Mouse (Mus musculus): ENCODE measurements around the gene Ucma. TPM values are rescaled to one million over a fixed set of nuclear protein-coding genes. Genes with fewer than 3 reads are reported as not detected.
"Not testable (repeated sequence)": the region's sequence is repeated elsewhere in the genome, so short reads cannot be mapped to it uniquely, and the experiment has no call there.

Gene Ucma
- under 1 TPM; 0.36 to 0.37 TPM for total RNA-seq (2021)

- intact Hi-C loops (cut with DNase I) = no loop called here
- DNase-seq = no peak
Measured at GRCm38 (mm10) chr2:4975807-4976206, at the start of gene Ucma. Gene Ucma (plus strand): TSS chr2:4976122.

GRCm38 (mm10) chr2:4927391-4927790 lies 48.5 kb upstream of the Ucma start:
- intact Hi-C loops (cut with DNase I) = no loop called here
- no peak for DNase-seq

- intact Hi-C loops (cut with DNase I) = no loop called here
- no peak for DNase-seq
Measured at GRCm38 (mm10) chr2:4929230-4929629, 46.7 kb upstream of the Ucma start.

- no peak for DNase-seq
- intact Hi-C loops (cut with DNase I) = no loop called here
Measured at GRCm38 (mm10) chr2:4934516-4934915, 41.4 kb upstream of the Ucma start.

GRCm38 (mm10) chr2:4937931-4938330 lies 38.0 kb upstream of the Ucma start:
- intact Hi-C loops (cut with DNase I) = no loop called here
- DNase-seq = no peak

- intact Hi-C loops (cut with DNase I) = no loop called here
- DNase-seq = no peak
Measured at GRCm38 (mm10) chr2:4940861-4941260, 35.1 kb upstream of the Ucma start.

- intact Hi-C loops (cut with DNase I); DNase-seq: not testable (repeated sequence)
Measured at GRCm38 (mm10) chr2:4949691-4950090, 26.2 kb upstream of the Ucma start.

GRCm38 (mm10) chr2:4950986-4951385 lies 24.9 kb upstream of the Ucma start:
- DNase-seq = no peak
- intact Hi-C loops (cut with DNase I) = no loop called here

- DNase-seq = no peak
- intact Hi-C loops (cut with DNase I) = no loop called here
Measured at GRCm38 (mm10) chr2:4954216-4954760, 21.6 kb upstream of the Ucma start.

- intact Hi-C loops (cut with DNase I) = no loop called here
- no peak for DNase-seq
Measured at GRCm38 (mm10) chr2:4958039-4958438, 17.9 kb upstream of the Ucma start.

GRCm38 (mm10) chr2:4967806-4968205 lies 8.1 kb upstream of the Ucma start:
- DNase-seq = no peak

GRCm38 (mm10) chr2:4969083-4969482 lies 6.8 kb upstream of the Ucma start:
- DNase-seq = no peak
- intact Hi-C loops (cut with DNase I) = no loop called here

More at GRCm38 (mm10) chr2:4967806-4968205, 8.1 kb upstream of the Ucma start:
- intact Hi-C loops (cut with DNase I) = no loop called here

- DNase-seq = peak; percentile 6 to 11
- intact Hi-C loops (cut with DNase I) = no loop called here
Measured at GRCm38 (mm10) chr2:4978091-4978490, 2.2 kb downstream of the Ucma start.

- DNase-seq = no peak
- intact Hi-C loops (cut with DNase I) = no loop called here
Measured at GRCm38 (mm10) chr2:4983987-4984386, 8.1 kb downstream of the Ucma start.

- no peak for DNase-seq
Measured at GRCm38 (mm10) chr2:4985000-4985399, 9.1 kb downstream of the Ucma start.

GRCm38 (mm10) chr2:4986798-4987197 lies 10.9 kb downstream of the Ucma start:
- DNase-seq = no peak
- intact Hi-C loops (cut with DNase I) = no loop called here

More at GRCm38 (mm10) chr2:4985000-4985399, 9.1 kb downstream of the Ucma start:
- intact Hi-C loops (cut with DNase I) = no loop called here

GRCm38 (mm10) chr2:4987388-4988180 lies 11.7 kb downstream of the Ucma start:
- no peak for DNase-seq
- intact Hi-C loops (cut with DNase I) = no loop called here

- intact Hi-C loops (cut with DNase I) = no loop called here
- DNase-seq = no peak
Measured at GRCm38 (mm10) chr2:4988826-4989424, 13.0 kb downstream of the Ucma start.

GRCm38 (mm10) chr2:4993584-4993983 lies 17.7 kb downstream of the Ucma start:
- DNase-seq = no peak
- intact Hi-C loops (cut with DNase I) = no loop called here

- intact Hi-C loops (cut with DNase I) = no loop called here
- no peak for DNase-seq
Measured at GRCm38 (mm10) chr2:4994436-4994835, 18.5 kb downstream of the Ucma start.

- intact Hi-C loops (cut with DNase I) = loop anchor here (5.0 kb wide), 1 partner anchor 78 kb away; the partner anchor contains the start of gene Phyh
- no peak for DNase-seq
Measured at GRCm38 (mm10) chr2:4995646-4996045, 19.7 kb downstream of the Ucma start.

- intact Hi-C loops (cut with DNase I) = loop anchor here (5.0 kb wide), 1 partner anchor 79 kb away; the partner anchor contains the start of gene Phyh
- no peak for DNase-seq
Measured at GRCm38 (mm10) chr2:4996421-4996824, 20.5 kb downstream of the Ucma start.
